Mouse (Mus musculus): ENCODE measurements around the gene Pagr1b. TPM values are rescaled to one million over a fixed set of nuclear protein-coding genes. Genes with fewer than 3 reads are reported as not detected.
A peak's percentile ranks its signal among the peaks of the same experiment; 100 is the strongest.

Pagr1b gene
- polyA plus RNA-seq, 1 experiment from 2014 or later, result not detected

GRCm38 (mm10) chr7:127014993-127015392 is 1.3 kb downstream of the Pagr1b start:
- no peak overlapping the region for H3K4me2 ChIP-seq (replicated peaks; ENCODE audit: low read depth)
- H3K9me3 ChIP-seq (ENCODE audit: control insufficient read depth, low read length), result no peaks in the 10 kb centered on the region
- H3K27ac ChIP-seq (replicated peaks), result 0 out of 2 replicates have a peak overlapping the region, but pooled peaks have one; percentile 24
- H3K27me3 ChIP-seq (ENCODE audit: control insufficient read depth, insufficient read depth, low read length), result no peaks in the 10 kb centered on the region
- H3K4me3 ChIP-seq (ENCODE audit: low read depth, low read length), result no peak overlapping the region
- DNase-seq (ENCODE audit: low spot score), result no peak
- no peaks in the 10 kb centered on the region for H3K36me3 ChIP-seq (ENCODE audit: control insufficient read depth, insufficient read depth, low read length)
- ATAC-seq (ENCODE audit: low FRiP score, low TSS enrichment), result no peak
- peaks cover 4% of the 10 kb centered on the region; the same call in 1 of the 2 replicates for H3K4me1 ChIP-seq (replicated peaks; ENCODE audit: control insufficient read depth, insufficient read depth)
- H3K9ac ChIP-seq (ENCODE audit: low read length), result no peak overlapping the region
- TF ChIP-seq EP300 (optimal IDR thresholded peaks at IDR 0.05), result no peak
- WGBS, result 88% methylated on average over 12 of the region's 12 CpGs

GRCm38 (mm10) chr7:127014320-127014719 is 2.0 kb downstream of the Pagr1b start, which contains the start of gene Mvp:
Gene Mvp, minus strand, starts transcription at chr7:127014621.
- Histone ChIP-seq H3K27me3 (ENCODE audit: control insufficient read depth, insufficient read depth, low read length) (no peaks in the 10 kb centered on the region), H3K36me3 (ENCODE audit: control insufficient read depth, insufficient read depth, low read length) (no peaks in the 10 kb centered on the region), H3K9ac (ENCODE audit: low read length) (peak within 1 kb of the TSS; percentile 67), H3K4me2 (replicated peaks; ENCODE audit: low read depth) (peak within 1 kb of the TSS; percentile 64), H3K9me3 (ENCODE audit: control insufficient read depth, low read length) (no peaks in the 10 kb centered on the region), H3K4me3 (ENCODE audit: low read depth, low read length) (peak within 1 kb of the TSS; percentile 55), H3K27ac (replicated peaks) (peak within 1 kb of the TSS; percentile 69), H3K4me1 (replicated peaks; ENCODE audit: control insufficient read depth, insufficient read depth) (peaks cover 4% of the 10 kb centered on the region; the same call in 1 of the 2 replicates)
- peak; percentile 81 for DNase-seq (ENCODE audit: low spot score)
- 16% methylated on average over 11 of the region's 11 CpGs for WGBS
- ATAC-seq (ENCODE audit: low FRiP score, low TSS enrichment), result 0 out of 2 replicates have a peak, but pooled peaks have one; percentile 28
- no peak for TF ChIP-seq EP300 (optimal IDR thresholded peaks at IDR 0.05)
- TF ChIP-seq CTCF (IDR thresholded peaks at IDR 0.05; ENCODE audit: low read depth), result no peak

GRCm38 (mm10) chr7:127013385-127013784 is 2.9 kb downstream of the Pagr1b start:
- Histone ChIP-seq H3K9ac (ENCODE audit: low read length) (no peak overlapping the region), H3K27ac (replicated peaks) (peak overlapping the region; percentile 35; the same call in 1 of the 2 replicates), H3K36me3 (ENCODE audit: control insufficient read depth, insufficient read depth, low read length) (no peaks in the 10 kb centered on the region), H3K9me3 (ENCODE audit: control insufficient read depth, low read length) (no peaks in the 10 kb centered on the region), H3K4me3 (ENCODE audit: low read depth, low read length) (peak overlapping the region; percentile 55), H3K27me3 (ENCODE audit: control insufficient read depth, insufficient read depth, low read length) (no peaks in the 10 kb centered on the region), H3K4me1 (replicated peaks; ENCODE audit: control insufficient read depth, insufficient read depth) (0 out of 2 replicates have a peak, but pooled peaks cover 7% of the 10 kb centered on the region), H3K4me2 (replicated peaks; ENCODE audit: low read depth) (peak overlapping the region; percentile 64)
- ATAC-seq (ENCODE audit: low FRiP score, low TSS enrichment) (no peak), DNase-seq (ENCODE audit: low spot score) (no peak)
- 90% methylated on average over 6 of the region's 6 CpGs for WGBS
- no peak for TF ChIP-seq EP300 (optimal IDR thresholded peaks at IDR 0.05)
- TF ChIP-seq CTCF (IDR thresholded peaks at IDR 0.05; ENCODE audit: low read depth), result no peak

- no peaks in the 10 kb centered on the region for H3K9me3 ChIP-seq (ENCODE audit: control insufficient read depth, low read length)
- no peaks in the 10 kb centered on the region for H3K36me3 ChIP-seq (ENCODE audit: control insufficient read depth, insufficient read depth, low read length)
- H3K4me1 ChIP-seq (replicated peaks; ENCODE audit: control insufficient read depth, insufficient read depth), result 0 out of 2 replicates have a peak, but pooled peaks cover 10% of the 10 kb centered on the region
- H3K4me3 ChIP-seq (ENCODE audit: low read depth, low read length), result no peak overlapping the region
- peak overlapping the region; percentile 35; the same call in 1 of the 2 replicates for H3K27ac ChIP-seq (replicated peaks)
- TF ChIP-seq CTCF (IDR thresholded peaks at IDR 0.05; ENCODE audit: low read depth) (no peak), EP300 (optimal IDR thresholded peaks at IDR 0.05) (no peak)
- 93% methylated on average over 10 of the region's 10 CpGs for WGBS
- no peak overlapping the region for H3K9ac ChIP-seq (ENCODE audit: low read length)
- no peaks in the 10 kb centered on the region for H3K27me3 ChIP-seq (ENCODE audit: control insufficient read depth, insufficient read depth, low read length)
- no peak for DNase-seq (ENCODE audit: low spot score)
- no peak overlapping the region for H3K4me2 ChIP-seq (replicated peaks; ENCODE audit: low read depth)
- ATAC-seq (ENCODE audit: low FRiP score, low TSS enrichment), result no peak
Measured at GRCm38 (mm10) chr7:127012845-127013244, 3.4 kb downstream of the Pagr1b start.

- H3K4me1 ChIP-seq (replicated peaks; ENCODE audit: control insufficient read depth, insufficient read depth), result 0 out of 2 replicates have a peak, but pooled peaks cover 10% of the 10 kb centered on the region
- ATAC-seq (ENCODE audit: low FRiP score, low TSS enrichment) (no peak), DNase-seq (ENCODE audit: low spot score) (no peak)
- no peaks in the 10 kb centered on the region for H3K27me3 ChIP-seq (ENCODE audit: control insufficient read depth, insufficient read depth, low read length)
- no peak overlapping the region for H3K9ac ChIP-seq (ENCODE audit: low read length)
- WGBS, result 69% methylated on average over 6 of the region's 6 CpGs
- no peak overlapping the region for H3K4me2 ChIP-seq (replicated peaks; ENCODE audit: low read depth)
- H3K4me3 ChIP-seq (ENCODE audit: low read depth, low read length), result no peak overlapping the region
- TF ChIP-seq CTCF (IDR thresholded peaks at IDR 0.05; ENCODE audit: low read depth) (no peak), EP300 (optimal IDR thresholded peaks at IDR 0.05) (no peak)
- H3K9me3 ChIP-seq (ENCODE audit: control insufficient read depth, low read length), result no peaks in the 10 kb centered on the region
- H3K27ac ChIP-seq (replicated peaks), result no peak overlapping the region
- no peaks in the 10 kb centered on the region for H3K36me3 ChIP-seq (ENCODE audit: control insufficient read depth, insufficient read depth, low read length)
Measured at GRCm38 (mm10) chr7:127012374-127012773, 3.9 kb downstream of the Pagr1b start.

GRCm38 (mm10) chr7:127011717-127012116 is 4.6 kb downstream of the Pagr1b start:
- Histone ChIP-seq H3K36me3 (ENCODE audit: control insufficient read depth, insufficient read depth, low read length) (no peaks in the 10 kb centered on the region), H3K27me3 (ENCODE audit: control insufficient read depth, insufficient read depth, low read length) (no peaks in the 10 kb centered on the region), H3K4me1 (replicated peaks; ENCODE audit: control insufficient read depth, insufficient read depth) (0 out of 2 replicates have a peak, but pooled peaks cover 10% of the 10 kb centered on the region), H3K9ac (ENCODE audit: low read length) (no peak overlapping the region), H3K4me2 (replicated peaks; ENCODE audit: low read depth) (no peak overlapping the region), H3K4me3 (ENCODE audit: low read depth, low read length) (no peak overlapping the region), H3K27ac (replicated peaks) (no peak overlapping the region; the same call in 1 of the 2 replicates), H3K9me3 (ENCODE audit: control insufficient read depth, low read length) (no peaks in the 10 kb centered on the region)
- DNase-seq (ENCODE audit: low spot score) (no peak), ATAC-seq (ENCODE audit: low FRiP score, low TSS enrichment) (no peak)
- WGBS, result 66% methylated on average over 2 of the region's 2 CpGs
- no peak for TF ChIP-seq EP300 (optimal IDR thresholded peaks at IDR 0.05)
- no peak for TF ChIP-seq CTCF (IDR thresholded peaks at IDR 0.05; ENCODE audit: low read depth)

Measured in stomach, postnatal 0 days (tissue).